Mouse (Mus musculus) brain, embryonic 14.5 days (tissue): ENCODE results near the gene H2-T24.
"Not testable (repeated sequence)": the region's sequence is repeated elsewhere in the genome, so short reads cannot be mapped to it uniquely, and the experiment has no call there.

Source experiments
- CTCF ChIP-seq: fragments of 200-500 bp; IDR thresholded peaks from 2 replicates; pipeline ENCODE4 v1.5.1; 2012; ENCODE audit warnings: inconsistent platforms, mild to moderate bottlenecking, moderate library complexity, borderline replicate concordance; ENCODE audit not compliant: insufficient read depth, insufficient read length; ENCODE audit errors: extremely low read depth
- POLR2A ChIP-seq: fragments of 200-500 bp; IDR thresholded peaks from 2 replicates; pipeline ENCODE4 v1.6.1; 2012; ENCODE audit warnings: mild to moderate bottlenecking, inconsistent platforms, borderline replicate concordance; ENCODE audit not compliant: poor library complexity, insufficient read depth, insufficient read length, severe bottlenecking; ENCODE audit errors: extremely low read depth

GRCm38 (mm10) chr17:36035010-36035638 lies 14.8 kb upstream of the H2-T24 start:
- TF ChIP-seq CTCF = peak; percentile 22; the same call in 1 of the 2 replicates
- TF ChIP-seq POLR2A = not testable (repeated sequence)
